Mouse (Mus musculus) lung, postnatal 0 days (tissue): ENCODE results near the gene Kyat1. TPM values are rescaled to one million over a fixed set of nuclear protein-coding genes. Genes with fewer than 3 reads are reported as not detected.
"Not testable (repeated sequence)": the region's sequence is repeated elsewhere in the genome, so short reads cannot be mapped to it uniquely, and the experiment has no call there.

ENCODE experiments used
- ATAC-seq: fragments of 200-750 bp; cut with Nextera tagmentation; 2 replicates; pipeline ENCODE4 v1.8.0; 2017; ENCODE audit warnings: moderate library complexity
- DNase-seq: peaks from one replicate; pipeline ENCODE4 v3.0.0-alpha.2; 2016; ENCODE audit warnings: low spot score
- H3K27ac ChIP-seq: fragments of 300-500 bp; sonication (generic); 2 replicates; pipeline ENCODE4 v1.5.1; 2014; ENCODE audit warnings: antibody characterized with exemption, mild to moderate bottlenecking, low read length, mixed read lengths
- H3K27me3 ChIP-seq: fragments of 300-500 bp; sonication (generic); replicated peaks from 2 replicates; pipeline ENCODE4 v1.6.1; 2014; ENCODE audit warnings: low read length, mixed read lengths; ENCODE audit not compliant: insufficient read depth
- H3K36me3 ChIP-seq: fragments of 300-500 bp; sonication (generic); 2 replicates; pipeline ENCODE4 v1.6.1; 2014; ENCODE audit warnings: low read length, mixed read lengths; ENCODE audit not compliant: insufficient read depth
- H3K4me1 ChIP-seq: fragments of 300-500 bp; sonication (generic); 2 replicates; pipeline ENCODE4 v1.6.1; 2014; ENCODE audit warnings: antibody characterized with exemption, low read depth, low read length, mixed read lengths; ENCODE audit not compliant: insufficient read depth
- H3K4me2 ChIP-seq: fragments of 300-500 bp; sonication (generic); replicated peaks from 2 replicates; pipeline ENCODE4 v1.6.1; 2014; ENCODE audit warnings: low read depth, mild to moderate bottlenecking, low read length, moderate library complexity, mixed read lengths
- H3K4me3 ChIP-seq: fragments of 300-500 bp; sonication (generic); 2 replicates; pipeline ENCODE4 v1.5.1; 2014; ENCODE audit warnings: low read depth, low read length
- H3K9ac ChIP-seq: fragments of 300-500 bp; sonication (generic); replicated peaks from 2 replicates; pipeline ENCODE4 v1.6.1; 2014; ENCODE audit warnings: low read depth, mild to moderate bottlenecking
- H3K9me3 ChIP-seq: fragments of 300-500 bp; sonication (generic); 2 replicates; pipeline ENCODE4 v1.6.1; 2016; ENCODE audit warnings: low read length, mixed read lengths
- CTCF ChIP-seq: IDR thresholded peaks from 2 replicates; pipeline ENCODE4 v1.5.1; 2016; ENCODE audit warnings: antibody characterized with exemption, mild to moderate bottlenecking
- EP300 ChIP-seq: IDR thresholded peaks from 2 replicates; pipeline ENCODE4 v1.6.1; 2016; ENCODE audit warnings: antibody characterized with exemption, mild to moderate bottlenecking, control low read depth
- WGBS: fragments of 180-500 bp; shearing (Covaris S2); extraction: QIAGEN DNeasy Blood & Tissue Kit; methylation state at CpG from one replicate; pipeline ENCODE4 v1.1.7; 2014; 5-methylcytosine and 5-hydroxymethylcytosine counted together
- polyA plus RNA-seq: library from polyadenylated mRNA; unstranded; fragments of >200 nt; fragmentation: Nextera tagmentation; extraction: Ambion mirVana; gene quantifications from 2 replicates; pipeline ENCODE4 v1.2.1, GENCODE M21; 2015

Kyat1 gene
- polyA plus RNA-seq, 1 experiment from 2014 or later, result 17.1 TPM

DNA sequence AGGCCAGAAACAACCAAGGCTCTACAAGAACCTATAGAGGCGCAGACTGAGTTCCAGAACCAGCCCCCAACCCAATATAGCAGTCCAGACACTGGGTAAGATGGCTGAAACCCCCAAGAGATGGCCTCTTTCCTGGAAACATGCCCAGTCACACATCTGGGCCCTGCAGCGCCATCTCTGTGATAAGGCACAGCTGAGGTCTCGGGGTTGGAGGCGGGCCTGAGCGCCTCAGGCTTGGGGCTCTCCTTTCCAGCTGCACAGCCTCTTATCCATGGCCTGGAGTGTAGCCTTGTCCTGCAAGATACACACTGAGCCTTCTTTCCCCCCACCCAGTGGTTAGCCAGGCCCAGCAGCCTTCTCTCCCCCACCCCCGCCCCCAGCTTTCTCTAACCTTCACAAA, 20.4 kb downstream of the Kyat1 start:
- Histone ChIP-seq H3K27ac (no peak overlapping the region), H3K4me1 (no peaks in the 10 kb centered on the region), H3K9ac (no peak overlapping the region), H3K27me3 (no peaks in the 10 kb centered on the region), H3K36me3 (0 out of 2 replicates have a peak, but pooled peaks cover 4% of the 10 kb centered on the region), H3K4me2 (no peak overlapping the region), H3K4me3 (no peak overlapping the region), H3K9me3 (no peaks in the 10 kb centered on the region)
- DNase-seq, result no peak
- TF ChIP-seq EP300 (no peak), CTCF (no peak)
- 72% methylated on average over 5 of the region's 6 CpGs for WGBS
- ATAC-seq, result no peak

DNA sequence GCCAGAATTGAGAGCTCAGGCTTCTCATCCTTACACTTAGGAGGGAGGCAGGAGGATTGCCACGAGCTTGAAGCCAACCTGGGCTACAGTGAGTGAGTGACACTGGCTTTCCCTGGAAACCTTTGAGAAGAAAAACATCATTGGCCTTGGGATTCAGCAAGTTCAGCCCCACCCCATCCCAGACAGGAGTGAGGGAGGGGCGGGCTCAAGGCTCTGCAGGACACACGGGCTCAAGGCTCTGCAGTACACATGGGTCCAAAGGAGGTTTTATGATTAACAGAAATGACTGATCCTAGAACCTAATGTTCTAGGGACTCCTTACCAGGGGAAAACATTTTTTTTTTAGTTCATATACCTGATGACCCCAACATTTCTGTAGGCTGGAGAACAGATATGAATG, 21.9 kb downstream of the Kyat1 start:
- no peaks in the 10 kb centered on the region for H3K4me1 ChIP-seq
- no peak for DNase-seq
- H3K9ac ChIP-seq, result no peak overlapping the region
- TF ChIP-seq EP300 (no peak), CTCF (no peak)
- H3K4me2 ChIP-seq, result no peak overlapping the region
- no peaks in the 10 kb centered on the region for H3K27me3 ChIP-seq
- WGBS, result 68% methylated on average over 3 of the region's 3 CpGs
- H3K4me3 ChIP-seq, result no peak overlapping the region
- no peaks in the 10 kb centered on the region for H3K9me3 ChIP-seq
- H3K27ac ChIP-seq, result no peak overlapping the region
- ATAC-seq, result no peak
- 0 out of 2 replicates have a peak, but pooled peaks cover 4% of the 10 kb centered on the region for H3K36me3 ChIP-seq

DNA sequence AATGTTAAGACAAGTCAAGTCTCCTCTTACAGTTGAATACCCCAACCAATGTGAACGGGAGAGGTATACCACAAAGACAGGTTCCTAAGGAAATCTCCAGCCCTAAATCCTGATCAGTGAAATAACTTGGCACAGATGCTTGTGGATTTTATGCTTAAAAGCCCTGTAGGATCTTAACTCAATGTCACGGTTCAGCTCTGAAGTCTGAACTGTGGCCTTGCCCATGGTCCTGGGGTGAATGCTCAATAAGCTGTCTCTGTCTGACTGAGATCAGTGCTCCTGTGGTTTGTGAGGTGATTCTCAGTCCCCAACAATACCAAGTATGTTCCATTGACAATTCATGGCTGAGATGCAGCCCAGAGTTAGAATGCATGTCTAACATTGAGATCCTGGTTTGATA, 23.2 kb downstream of the Kyat1 start:
- Histone ChIP-seq H3K27me3 (no peaks in the 10 kb centered on the region), H3K9me3 (no peaks in the 10 kb centered on the region), H3K4me1 (peaks cover 6% of the 10 kb centered on the region; the same call in 1 of the 2 replicates), H3K4me2 (no peak overlapping the region), H3K4me3 (no peak overlapping the region), H3K36me3 (no peaks in the 10 kb centered on the region), H3K27ac (no peak overlapping the region), H3K9ac (no peak overlapping the region)
- WGBS, result 90% methylated on average over 2 of the region's 2 CpGs
- ATAC-seq, result no peak
- no peak for DNase-seq
- no peak for TF ChIP-seq EP300
- TF ChIP-seq CTCF, result no peak

DNA sequence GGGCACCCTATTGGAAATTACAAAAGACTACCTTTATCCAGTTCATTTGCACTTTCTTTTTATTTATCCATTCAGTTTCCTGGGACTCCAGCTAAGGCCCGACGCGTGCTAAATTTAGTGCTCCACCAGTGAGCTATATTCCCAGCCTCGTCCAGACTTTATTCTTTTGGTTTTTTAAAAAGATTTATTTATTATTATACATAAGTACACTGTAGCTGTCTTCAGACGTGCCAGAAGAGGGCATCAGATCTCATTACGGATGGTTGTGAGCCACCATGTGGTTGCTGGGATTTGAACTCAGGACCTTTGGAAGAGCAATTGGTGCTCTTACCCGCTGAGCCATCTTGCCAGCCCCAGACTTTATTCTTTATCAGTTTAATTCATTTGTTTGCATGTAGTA, 26.9 kb downstream of the Kyat1 start:
- 47% methylated on average over 7 of the region's 7 CpGs for WGBS

DNA sequence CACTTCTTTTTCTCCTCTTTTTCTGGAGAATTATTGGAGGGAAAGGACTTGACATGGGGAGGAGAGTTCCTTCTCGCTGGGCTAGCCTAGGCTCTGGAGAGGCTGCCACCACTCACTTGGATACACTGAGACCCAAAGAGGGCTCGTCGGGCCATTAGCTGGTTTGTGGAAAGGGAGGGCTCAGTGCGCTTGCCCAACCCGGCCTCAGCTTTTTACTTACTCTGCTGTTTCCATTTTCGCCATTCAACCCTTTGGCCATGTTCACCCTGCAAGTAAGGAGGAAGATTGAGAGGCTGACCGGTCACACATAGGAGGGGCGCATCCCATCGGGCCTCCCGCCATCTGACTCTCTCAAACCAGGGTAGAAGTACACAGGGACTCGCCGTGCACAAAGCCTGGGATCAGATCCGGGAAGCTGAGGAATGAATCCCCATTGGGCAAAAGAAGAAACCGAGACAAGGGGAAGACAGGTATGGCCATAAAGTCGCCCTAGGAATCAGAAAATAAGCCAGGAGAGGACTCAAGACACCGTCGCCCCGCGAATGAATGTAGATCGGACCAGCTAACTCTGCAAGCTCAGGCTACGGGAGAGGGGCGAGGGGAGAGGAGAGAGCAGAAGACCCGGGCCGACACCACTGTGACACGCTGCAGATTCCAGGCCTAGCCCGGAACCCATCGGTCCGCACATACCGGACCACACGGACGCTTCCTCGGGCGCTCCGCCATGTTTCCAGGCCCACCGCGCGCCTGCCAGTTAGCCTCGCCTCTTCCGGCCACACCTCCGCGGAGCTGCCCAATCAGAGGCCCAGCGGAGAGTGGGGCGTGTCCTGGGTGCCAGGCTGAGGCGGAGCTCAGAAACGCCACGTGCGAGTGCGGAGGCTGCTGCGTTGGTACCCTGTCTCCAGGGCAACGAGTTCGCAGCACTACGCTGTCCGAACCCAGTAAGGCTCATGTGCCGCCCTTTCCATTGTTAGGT, 27.7 kb downstream of the Kyat1 start, which contains the start of gene Spout1:
Gene Spout1, minus strand, starts transcription at position 760 of the 976 bp plus-strand sequence.
- WGBS, result 2% methylated on average over 54 of the region's 54 CpGs
- Histone ChIP-seq H3K36me3 (peaks cover 19% of the 10 kb centered on the region), H3K9me3 (no peaks in the 10 kb centered on the region), H3K27ac (peak within 1 kb of the TSS; percentile 57), H3K4me2 (peak within 1 kb of the TSS; percentile 70), H3K27me3 (no peaks in the 10 kb centered on the region), H3K9ac (peak within 1 kb of the TSS; percentile 64), H3K4me3 (peak within 1 kb of the TSS; percentile 51), H3K4me1 (peaks cover 8% of the 10 kb centered on the region; the same call in 1 of the 2 replicates)
- TF ChIP-seq CTCF (no peak), EP300 (no peak)
- DNase-seq (peak; percentile 99), ATAC-seq (peak; percentile 100)

More for the DNA sequence above, 26.9 kb downstream of the Kyat1 start:
- not testable (repeated sequence) for ATAC-seq, H3K4me1 ChIP-seq, H3K9me3 ChIP-seq, H3K27me3 ChIP-seq, H3K27ac ChIP-seq, DNase-seq, H3K9ac ChIP-seq
- peaks cover 15% of the 10 kb centered on the region for H3K36me3 ChIP-seq
- peak overlapping the region; percentile 51; the same call in 1 of the 2 replicates for H3K4me3 ChIP-seq
- peak overlapping the region; percentile 70; the same call in 1 of the 2 replicates for H3K4me2 ChIP-seq

DNA sequence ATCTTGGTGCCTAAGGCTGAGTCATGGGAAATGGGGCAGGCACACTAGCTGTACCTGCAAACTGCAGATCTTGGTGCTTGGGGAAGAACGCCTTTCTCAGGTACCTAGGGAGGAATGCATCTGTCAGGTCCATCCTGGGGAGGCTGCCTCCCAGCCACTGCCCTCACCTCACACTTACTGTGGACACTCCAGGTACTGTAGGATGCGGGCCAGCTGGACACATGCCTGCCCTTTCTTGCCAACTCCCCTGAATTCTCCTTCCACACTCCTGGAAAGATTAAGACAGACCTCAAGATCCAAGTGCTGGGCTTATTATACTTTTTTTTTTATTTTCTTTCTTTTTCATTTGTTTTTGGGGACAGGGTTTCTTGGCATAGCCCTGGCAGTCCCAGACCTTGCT, 29.1 kb downstream of the Kyat1 start:
- Histone ChIP-seq H3K27ac (no peak overlapping the region), H3K9ac (no peak overlapping the region), H3K27me3 (no peaks in the 10 kb centered on the region), H3K4me2 (no peak overlapping the region), H3K4me3 (no peak overlapping the region), H3K9me3 (no peaks in the 10 kb centered on the region), H3K4me1 (peaks cover 13% of the 10 kb centered on the region; the same call in 1 of the 2 replicates), H3K36me3 (peaks cover 19% of the 10 kb centered on the region)
- 97% methylated on average over 2 of the region's 2 CpGs for WGBS
- DNase-seq (no peak), ATAC-seq (no peak)
- TF ChIP-seq EP300, result no peak
